Mouse (Mus musculus) lung, postnatal 10 days (tissue): ENCODE data around the gene Gpatch3.

Experiments
- DNase-seq: peaks from one replicate; pipeline ENCODE4 v3.0.0; 2021

Gpatch3 gene

DNA sequence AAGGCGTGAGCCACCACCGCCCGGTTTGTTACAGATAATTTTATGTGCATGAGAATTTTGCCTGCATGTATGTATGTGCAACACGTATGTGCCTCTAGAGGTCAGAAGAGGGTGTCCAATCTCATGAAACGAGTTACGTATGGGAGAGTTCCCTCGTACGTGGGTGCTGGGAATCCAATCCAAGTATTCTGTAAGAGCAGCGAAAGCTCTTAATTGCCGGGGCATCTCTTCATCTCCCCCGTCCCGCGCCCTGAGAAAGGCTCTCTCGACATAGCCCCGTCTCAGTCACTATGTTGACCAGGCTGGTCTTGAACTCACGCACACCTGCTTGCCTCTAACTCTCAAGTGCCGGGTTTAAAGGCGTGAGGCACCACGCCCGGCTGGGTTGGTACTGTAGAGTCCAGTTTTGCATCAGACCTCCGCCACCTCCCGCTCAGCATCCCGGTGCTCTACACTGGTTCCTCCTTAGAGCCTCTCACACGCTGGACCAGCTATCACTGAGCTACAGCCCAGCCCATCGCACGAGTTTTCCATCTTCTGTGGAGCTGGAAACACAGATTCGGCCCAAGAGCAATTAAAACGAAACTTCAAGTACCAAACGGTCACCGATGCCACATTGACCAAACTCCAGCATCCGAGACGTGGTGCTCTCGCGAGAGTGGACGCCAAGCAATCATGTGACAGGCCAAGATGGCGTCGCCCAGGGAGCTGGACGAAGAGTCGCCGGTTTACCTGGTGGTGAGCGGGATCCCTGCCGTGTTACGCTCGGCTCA lies at the start of gene Gpatch3:
Gpatch3 (plus strand) TSS at position 676 of the 773 bp plus-strand sequence.
- peak; percentile 95 for DNase-seq

DNA sequence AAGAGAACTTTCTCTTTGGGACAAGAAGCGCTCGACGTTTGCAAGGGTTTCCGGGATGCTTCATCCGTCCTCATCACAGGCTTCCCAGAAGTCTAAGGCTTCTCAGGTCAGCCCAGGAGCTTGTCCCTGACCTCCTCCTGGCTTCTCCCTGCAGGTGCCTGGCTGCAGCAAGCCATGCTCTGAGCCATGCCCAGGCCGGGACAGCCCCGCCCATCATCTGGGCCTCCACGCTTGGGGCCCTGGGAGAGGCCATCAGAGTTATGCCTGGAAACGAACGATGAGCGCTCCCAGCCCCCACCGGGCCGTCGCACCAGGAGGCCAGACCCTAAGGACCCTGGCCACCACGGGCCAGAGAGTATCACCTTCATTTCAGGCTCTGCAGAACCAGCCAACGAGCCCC lies 46.8 kb upstream of the Gpatch3 start:
- DNase-seq: no peak

DNA sequence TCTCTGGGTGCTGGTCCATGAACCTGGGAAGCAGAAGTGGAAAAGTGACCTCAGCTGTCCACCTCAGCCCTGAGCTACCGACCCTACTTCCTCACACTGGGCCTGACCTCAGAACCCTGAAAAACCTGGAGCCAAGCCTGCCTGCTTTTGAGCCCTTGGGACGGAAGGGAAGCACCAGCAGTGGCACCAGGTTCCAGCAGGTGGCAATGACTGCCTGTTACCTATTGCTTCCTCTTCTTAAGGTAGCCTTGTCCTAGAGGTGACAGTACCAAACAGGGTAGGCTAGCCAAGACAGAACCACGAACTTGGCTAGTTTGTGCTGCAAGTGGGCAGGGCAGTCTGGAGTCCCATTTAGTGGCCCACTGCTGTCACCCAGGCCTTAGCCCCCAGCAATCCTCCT lies 41.8 kb upstream of the Gpatch3 start:
- no peak for DNase-seq

- DNase-seq: no peak
These were observed 38.5 kb upstream of the Gpatch3 start for GRCm38 (mm10) chr4:133536081-133536480.

DNA sequence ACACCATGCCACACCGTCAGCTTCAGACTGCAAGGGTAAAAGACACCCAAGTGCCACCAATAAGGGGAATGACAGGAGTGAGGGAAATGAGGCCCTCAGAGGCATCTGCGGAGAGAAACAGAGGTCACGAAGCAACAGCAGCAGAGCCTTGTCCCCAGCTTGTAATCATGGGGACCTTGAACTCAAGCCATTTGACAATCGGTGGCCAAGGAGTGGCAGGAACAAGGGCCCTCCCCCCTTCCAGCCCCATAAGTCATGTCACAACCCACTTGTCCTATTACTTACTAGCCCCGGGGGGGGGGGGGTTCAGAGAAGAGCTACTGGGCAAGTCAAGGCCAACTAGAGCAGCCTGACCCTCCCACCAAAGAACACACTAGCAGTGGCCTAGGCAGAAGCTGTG lies 37.9 kb upstream of the Gpatch3 start:
- no peak for DNase-seq

DNA sequence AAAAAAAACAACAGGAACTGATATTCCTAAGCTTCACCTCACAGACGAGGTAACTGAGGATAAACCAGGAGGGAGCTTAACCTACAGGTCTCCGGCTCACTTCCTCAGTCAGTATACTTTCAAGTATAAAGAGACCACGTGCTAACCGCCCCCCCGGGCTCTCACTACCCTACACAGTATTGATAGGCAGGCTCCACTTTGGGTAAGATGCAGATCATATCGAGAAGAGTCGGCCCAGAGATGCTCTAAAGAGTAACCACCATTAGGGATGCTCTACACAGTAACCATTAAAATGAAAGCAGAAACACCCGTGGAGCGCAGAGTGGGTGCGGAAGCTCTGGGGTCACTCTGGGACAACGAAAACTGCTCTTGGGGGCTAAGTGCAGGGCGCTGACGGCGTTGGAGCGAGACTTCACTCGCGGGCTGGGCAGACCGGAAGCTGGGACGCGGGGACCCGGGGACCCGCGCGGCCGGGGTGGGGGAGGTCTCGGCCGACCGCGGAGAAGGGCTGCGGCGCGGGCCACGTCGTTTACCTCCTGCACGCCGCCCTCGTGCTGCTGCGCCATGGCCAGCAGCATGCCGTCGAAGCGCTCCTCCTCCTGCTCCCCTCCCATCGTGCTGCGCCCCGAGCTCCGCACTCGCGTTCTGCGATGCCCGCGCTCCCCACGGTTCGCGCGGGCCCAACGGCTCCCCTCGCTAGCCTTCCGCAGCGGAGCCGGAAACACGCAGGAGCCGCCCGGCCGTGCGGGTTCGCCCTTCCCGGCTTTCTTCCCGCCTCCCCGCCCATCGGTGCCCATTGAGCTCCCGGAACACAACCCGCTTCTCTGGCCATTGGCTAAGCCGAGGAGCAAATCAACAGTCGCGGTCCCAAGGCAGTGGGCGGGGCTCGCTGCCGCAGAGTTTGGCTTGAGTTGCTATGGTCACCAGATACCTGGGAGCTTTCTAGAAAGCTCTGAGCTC lies 29.0 kb upstream of the Gpatch3 start, which contains the start of gene Nudc:
Nudc (minus strand) TSS at position 725 of the 960 bp plus-strand sequence.
- peak; percentile 98 for DNase-seq

DNA sequence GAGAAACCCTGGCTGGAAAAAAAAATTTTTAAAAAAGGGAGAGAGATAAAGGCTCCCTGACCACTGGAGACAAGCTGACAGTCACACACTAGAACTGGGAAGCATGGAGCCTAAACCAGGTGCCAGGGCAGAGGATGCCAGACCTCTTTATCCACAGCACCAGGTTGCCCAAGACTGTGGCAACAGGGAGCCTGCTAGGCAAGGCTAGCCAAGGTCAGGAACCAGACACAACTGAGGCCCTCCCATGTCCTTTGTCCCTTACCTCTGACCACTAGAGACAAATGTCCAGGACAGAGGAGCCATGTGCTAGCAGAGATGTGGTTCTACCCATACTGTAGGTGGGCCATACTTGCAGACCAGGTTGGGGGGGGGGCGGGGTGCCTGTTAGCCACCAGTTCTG lies 22.5 kb upstream of the Gpatch3 start:
- no peak for DNase-seq

DNA sequence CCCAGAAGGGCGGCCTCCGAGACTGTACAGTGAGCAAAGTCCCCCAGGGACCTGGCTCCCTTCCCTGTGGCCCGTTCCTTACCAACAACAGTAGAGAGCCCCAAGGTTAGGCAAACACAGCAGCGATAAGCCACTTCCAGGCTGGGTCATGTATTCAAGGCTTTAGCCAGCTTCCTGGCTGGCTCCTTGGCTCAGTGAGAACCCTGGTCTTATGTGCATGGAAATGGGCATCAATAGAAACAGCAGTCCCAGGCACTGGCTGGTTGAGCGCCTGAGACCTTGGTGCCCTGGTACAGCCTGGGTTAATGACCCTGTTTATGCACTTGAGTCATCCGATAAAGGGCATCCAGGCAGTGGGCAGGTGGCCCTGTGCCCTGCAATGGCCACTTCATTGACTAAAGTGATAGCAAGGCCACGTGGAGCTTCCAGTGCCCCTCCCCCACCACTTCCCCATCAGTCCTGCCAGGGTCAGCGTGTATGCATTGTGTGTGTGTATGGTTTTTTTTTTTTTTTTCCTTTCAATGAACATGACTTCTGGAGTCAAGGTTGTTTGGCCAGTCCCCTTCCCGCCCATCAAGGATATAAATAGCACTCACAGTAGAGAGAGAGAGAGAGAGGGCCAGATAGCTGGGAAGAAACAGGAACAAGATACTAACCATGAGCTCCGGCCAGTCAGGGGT lies 21.6 kb upstream of the Gpatch3 start, which contains the start of gene Nr0b2:
Nr0b2 (plus strand) TSS at position 609 of the 680 bp plus-strand sequence.
- no peak for DNase-seq

- DNase-seq: no peak
These were observed 20.9 kb upstream of the Gpatch3 start for GRCm38 (mm10) chr4:133553448-133554330.

DNA sequence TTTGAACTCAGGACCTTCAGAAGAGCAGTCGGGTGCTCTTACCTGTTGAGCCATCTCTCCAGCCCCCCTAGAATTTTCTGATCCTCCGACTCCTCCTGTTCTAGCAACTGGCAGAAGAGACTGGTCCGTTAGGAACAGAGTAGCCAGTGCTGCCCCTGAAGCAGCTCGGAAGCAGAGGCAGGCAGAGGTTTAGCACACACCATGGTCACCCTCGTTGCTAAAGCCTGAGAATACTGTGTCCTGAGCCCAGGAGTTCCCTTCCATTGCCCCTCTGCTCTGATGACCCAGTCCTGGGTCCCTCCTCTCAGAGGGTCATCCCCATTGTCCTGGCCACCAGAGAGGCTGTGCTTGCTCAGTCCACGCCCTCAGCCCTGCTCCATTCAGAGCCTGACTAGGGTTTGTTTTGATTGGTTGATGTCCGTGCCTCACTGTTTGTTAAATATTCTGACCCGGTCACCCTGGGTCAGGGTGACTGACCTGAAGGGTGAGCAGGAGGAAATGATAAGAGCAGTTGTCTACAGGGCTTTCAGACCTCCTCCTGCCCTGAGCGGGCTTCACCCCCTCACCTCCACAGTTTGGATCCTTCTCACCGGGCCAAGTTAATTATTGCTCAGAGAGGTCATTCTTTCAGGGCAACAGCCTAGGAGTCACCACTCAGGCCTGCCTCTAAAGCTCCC lies 17.4 kb upstream of the Gpatch3 start:
- DNase-seq: no peak

- DNase-seq: no peak
These were observed 14.7 kb upstream of the Gpatch3 start for GRCm38 (mm10) chr4:133559846-133560245.

GRCm38 (mm10) chr4:133561622-133562021 lies 12.9 kb upstream of the Gpatch3 start:
- DNase-seq: no peak

DNA sequence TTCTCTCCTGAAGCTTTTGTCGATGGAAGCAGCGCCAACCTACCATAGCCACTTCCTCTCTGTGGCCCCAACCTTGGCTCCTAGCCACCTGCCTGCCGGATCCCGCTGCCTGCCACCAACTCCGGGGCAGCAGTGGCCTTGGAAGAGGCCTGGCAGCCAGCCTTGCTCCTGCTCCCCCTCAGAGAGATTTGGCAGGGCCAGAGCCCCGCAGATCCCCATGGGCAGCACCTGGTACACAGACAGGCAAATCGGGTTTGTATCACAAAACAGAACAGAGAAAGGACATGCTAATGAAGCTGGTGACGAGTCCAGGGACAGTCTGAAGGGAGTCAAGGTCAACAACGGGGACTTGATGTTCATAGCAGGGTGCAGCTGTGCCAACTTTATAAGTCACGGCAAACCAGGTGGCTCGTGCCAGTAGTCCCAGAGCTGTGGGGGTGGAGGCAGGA lies 11.4 kb upstream of the Gpatch3 start:
- no peak for DNase-seq

DNA sequence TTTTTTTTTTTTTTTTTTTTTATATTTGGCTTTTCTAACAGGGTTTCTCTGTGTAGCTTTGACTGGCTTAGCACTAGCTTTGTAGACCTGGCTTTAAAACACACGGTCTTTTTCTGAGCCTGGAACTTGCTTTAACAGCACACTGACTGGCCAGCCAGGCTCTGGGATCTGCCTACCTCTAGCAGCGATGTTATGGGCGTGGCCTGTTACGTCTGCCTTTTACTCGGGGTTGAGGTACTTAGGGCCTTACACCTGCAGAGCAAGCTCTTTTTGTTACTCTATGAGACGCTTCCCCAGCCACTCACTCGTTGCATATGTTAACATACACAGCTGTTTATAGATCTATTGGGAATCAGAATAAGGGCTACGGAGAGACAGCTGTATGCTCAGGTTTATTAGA lies 7.3 kb upstream of the Gpatch3 start:
- no peak for DNase-seq

DNA sequence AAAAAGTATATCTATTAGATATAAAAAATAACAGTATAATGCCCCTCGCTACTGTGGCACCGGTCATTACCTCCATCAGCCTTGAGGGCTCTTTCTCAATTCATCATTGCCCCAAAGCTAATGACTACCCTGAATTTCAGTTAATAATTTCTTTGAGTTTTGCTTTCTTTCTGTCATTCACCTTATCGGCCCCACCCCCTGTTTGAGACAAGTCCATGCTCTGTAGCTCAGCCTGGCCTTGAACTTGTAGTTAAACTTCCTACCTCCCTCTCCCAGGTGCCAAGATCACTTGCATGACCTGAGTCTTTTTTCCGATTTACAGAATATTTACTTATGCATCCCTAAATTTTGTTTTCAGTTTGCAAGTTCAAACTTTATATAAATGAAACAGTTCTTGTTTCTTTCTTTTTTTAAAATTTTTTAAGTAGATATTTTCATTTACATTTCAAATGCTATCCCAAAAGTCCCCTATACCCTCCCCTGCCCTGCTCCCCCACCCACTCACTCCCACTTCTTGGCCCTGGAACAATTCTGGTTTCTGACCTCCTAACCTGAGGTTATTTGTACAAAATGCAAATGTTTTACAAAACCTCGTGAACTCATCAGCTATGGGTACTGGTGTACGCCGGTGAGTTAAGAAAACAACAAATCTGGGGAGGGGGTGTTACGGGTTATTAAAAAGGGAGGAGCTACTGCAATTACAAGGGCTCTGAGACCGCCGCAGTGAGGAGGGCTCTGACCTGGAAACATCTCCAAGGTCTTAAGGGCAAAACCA lies 5.1 kb upstream of the Gpatch3 start:
- DNase-seq: no peak

DNA sequence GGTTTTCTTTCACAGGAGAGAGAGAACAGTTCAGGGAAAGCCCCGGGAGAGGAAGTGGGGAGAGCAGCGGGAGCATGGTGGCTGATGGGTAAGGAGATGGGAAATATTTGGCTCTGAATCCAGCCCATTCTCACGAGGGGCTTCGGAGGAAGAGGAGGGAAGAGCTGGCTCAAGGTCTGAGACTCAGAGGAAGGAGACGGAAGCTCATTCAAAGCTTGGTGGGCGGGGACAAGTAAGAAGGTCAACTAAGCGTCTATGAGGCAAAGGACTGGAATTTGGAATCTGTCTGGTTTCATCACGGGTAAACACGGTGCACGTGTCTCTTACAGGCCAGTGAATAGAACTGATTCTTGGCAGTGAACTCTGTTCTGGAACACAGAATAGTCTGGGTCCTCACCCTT lies 4.5 kb upstream of the Gpatch3 start:
- no peak for DNase-seq

DNA sequence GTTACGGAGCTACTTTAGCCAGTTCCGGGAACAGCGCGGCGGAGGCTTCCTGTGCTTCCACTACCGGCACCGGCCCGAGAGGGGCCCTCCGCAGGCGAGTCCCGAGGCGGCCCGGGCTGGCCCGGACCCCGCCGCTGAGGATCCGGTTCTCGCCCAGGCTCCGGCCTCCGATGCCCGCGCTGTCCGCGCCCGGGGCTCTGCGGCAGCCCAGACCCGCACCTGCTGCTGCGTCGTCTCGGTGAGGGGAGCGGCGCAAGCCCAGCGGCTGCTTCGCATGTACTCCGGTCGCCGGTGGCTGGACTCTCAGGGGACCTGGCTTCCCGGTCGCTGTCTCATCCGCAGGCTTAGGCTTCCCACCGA lies 278 bp downstream of the Gpatch3 start:
- DNase-seq: no peak

GRCm38 (mm10) chr4:133577983-133578382 lies 3.4 kb downstream of the Gpatch3 start:
- no peak for DNase-seq

DNA sequence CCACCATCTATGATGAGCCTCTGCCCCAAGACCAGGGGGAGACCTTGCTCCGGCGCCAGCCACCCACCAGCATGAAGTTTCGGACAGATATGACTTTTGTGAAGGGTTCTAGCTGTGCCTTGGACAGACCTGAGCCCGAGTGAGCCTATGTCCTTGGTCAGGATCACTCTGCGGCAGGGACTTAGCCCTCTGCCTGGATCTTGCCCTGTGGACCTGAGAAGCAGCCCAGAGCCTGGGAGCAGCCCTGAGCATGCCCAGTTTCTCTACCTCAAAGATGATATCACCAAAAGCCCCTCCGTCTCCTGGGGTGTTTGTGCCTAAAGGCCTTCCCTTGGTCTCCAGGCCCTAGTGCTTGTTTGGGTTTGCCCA lies 9.1 kb downstream of the Gpatch3 start:
- DNase-seq: no peak

GRCm38 (mm10) chr4:133584059-133584951 lies 9.8 kb downstream of the Gpatch3 start, which contains the start of gene Gpn2:
Gene Gpn2, plus strand, starts transcription at chr4:133584362.
- peak; percentile 90 for DNase-seq
